Comparison of ENCODE assay signal across 17 mouse cellular contexts in genomic region chr6:24238054-24238453, GRCm38 (mm10).
"Had no signal": no experiment of that assay in that cellular context is flagged by ENCODE, and none has a peak within 500 bp of the region (broad histone marks: within the 10 kb centered on the region; RNA-seq: fewer than 3 reads in every experiment).

No protein-coding gene starts in this region.

- H3K36me3 ChIP-seq: limb, embryonic 12.5 days; limb, embryonic 15.5 days; liver, embryonic 12.5 days; liver, embryonic 15.5 days; lung, embryonic 15.5 days; midbrain, embryonic 15.5 days; neural tube, embryonic 12.5 days had no signal

- H3K27me3 ChIP-seq: limb, embryonic 12.5 days; limb, embryonic 15.5 days; liver, embryonic 12.5 days; liver, embryonic 15.5 days; lung, embryonic 15.5 days; megakaryocyte, embryonic 14.5 days; midbrain, embryonic 15.5 days; neural tube, embryonic 12.5 days had no signal

- H3K9me3 ChIP-seq: limb, embryonic 12.5 days; limb, embryonic 15.5 days; liver, embryonic 12.5 days; liver, embryonic 15.5 days; lung, embryonic 15.5 days; megakaryocyte, embryonic 14.5 days; midbrain, embryonic 15.5 days; neural tube, embryonic 12.5 days had no signal

- DNase-seq: left cerebral cortex, postnatal 4 days; lung, adult 18-20 months; lung, postnatal 10 days; lung, postnatal 36 days; thymus, adult 18-20 months; thymus, postnatal 36 days had no signal

- H3K9ac ChIP-seq: limb, embryonic 12.5 days; limb, embryonic 15.5 days; liver, embryonic 12.5 days; liver, embryonic 15.5 days; lung, embryonic 15.5 days; midbrain, embryonic 15.5 days; neural tube, embryonic 12.5 days had no signal

- ATAC-seq: inflammation-experienced regulatory T-cells, adult 6 months; intestine, embryonic 16.5 days; liver, embryonic 12.5 days; midbrain, embryonic 15.5 days had no signal

- H3K4me2 ChIP-seq: limb, embryonic 12.5 days; limb, embryonic 15.5 days; liver, embryonic 12.5 days; liver, embryonic 15.5 days; lung, embryonic 15.5 days; midbrain, embryonic 11.5 days; midbrain, embryonic 15.5 days; neural tube, embryonic 12.5 days had no signal

- H3K27ac ChIP-seq: limb, embryonic 12.5 days; limb, embryonic 15.5 days; liver, embryonic 12.5 days; liver, embryonic 15.5 days; lung, embryonic 15.5 days; midbrain, embryonic 15.5 days; neural tube, embryonic 12.5 days had no signal

- H3K4me1 ChIP-seq: limb, embryonic 12.5 days; limb, embryonic 15.5 days; liver, embryonic 12.5 days; liver, embryonic 15.5 days; lung, embryonic 15.5 days; megakaryocyte, embryonic 14.5 days; midbrain, embryonic 15.5 days; neural tube, embryonic 12.5 days had no signal

- H3K4me3 ChIP-seq: limb, embryonic 12.5 days; limb, embryonic 15.5 days; liver, embryonic 12.5 days; liver, embryonic 15.5 days; lung, embryonic 15.5 days; megakaryocyte, embryonic 14.5 days; midbrain, embryonic 15.5 days; neural tube, embryonic 12.5 days had no signal
